Mouse (Mus musculus): ENCODE data around the gene Gad1.

The Gad1 gene

DNA sequence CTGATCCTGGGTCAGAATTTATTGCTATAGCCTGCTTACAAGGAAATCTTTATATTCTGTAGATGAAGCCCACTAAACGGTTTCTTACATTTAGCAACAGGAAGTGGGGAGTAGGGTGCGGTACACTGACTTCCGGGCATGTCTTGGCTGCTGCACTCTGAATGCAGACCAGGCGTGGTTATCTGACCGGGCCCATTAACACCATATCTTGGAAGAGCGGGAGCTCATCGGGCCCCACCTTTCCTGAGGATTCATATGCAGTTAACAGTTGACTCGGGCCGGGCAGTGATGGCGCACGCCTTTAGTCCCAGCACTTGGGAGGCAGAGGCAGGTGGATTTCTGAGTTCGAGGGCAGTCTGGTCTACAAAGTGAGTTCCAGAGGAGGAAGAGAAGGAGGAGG is 75.5 kb downstream of the Gad1 start:
- peak in 1 of 2 experiments; percentile 24 for DNase-seq

DNA sequence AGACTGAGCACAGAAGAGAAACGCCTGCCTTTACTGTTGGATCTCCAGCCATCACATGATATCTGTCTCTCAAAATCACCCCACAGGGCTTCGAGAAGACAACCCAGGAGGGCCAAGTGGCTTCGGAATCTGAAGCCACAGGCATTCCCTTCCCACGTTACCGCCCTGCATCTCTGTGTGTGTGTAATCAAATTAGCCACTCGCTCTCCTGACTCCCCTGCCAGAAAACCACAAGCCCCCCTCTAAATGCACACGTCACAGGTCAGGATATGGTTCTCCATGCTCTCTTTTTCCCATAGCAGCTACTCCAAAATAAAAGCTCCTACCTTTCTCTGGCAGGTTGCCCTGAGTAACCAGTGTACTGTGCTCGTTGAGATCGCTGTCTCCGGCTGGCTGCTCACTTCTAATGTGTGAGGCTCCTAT is 76.5 kb downstream of the Gad1 start:
- DNase-seq, result peak in 1 of 2 experiments; percentile 32

DNA sequence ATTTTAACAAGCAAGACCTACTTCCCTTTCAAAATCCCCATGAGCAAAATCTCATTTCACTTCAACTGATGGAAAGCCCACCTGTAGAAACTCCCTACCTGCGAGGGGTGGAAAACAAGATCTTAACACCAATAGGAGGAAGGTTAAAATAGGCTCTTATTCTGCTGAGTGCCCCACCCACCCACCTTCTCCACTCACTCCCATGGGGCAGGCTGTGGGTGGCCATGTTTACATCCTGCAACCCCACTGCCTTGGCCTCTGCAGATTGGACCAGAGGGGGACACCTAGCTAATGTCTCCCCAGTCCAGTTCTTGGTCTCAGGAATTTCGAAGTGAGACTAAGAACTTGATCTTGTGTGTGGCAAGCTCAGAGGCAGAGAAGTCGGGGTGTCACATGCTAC is 77.0 kb downstream of the Gad1 start:
- DNase-seq, result peak; percentile 53

DNA sequence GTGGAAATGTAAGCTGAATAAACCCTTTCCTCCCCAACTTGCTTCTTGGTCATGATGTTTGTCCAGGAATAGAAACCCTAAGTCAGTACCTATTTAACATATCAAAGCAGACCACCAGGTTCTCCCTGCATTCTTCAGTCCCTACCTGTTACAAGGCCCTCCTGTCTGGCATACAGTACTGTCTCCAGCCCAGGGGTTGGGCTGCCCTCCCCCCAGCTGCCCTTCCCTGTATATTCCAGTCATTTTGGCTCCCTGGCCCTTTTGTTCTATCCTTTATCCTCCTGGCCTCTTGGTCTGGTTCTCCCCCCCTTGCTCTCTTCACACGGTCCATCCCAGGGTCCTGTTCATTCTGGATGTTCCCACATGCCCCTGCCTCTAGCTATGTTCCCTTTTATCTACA is 78.4 kb downstream of the Gad1 start:
- DNase-seq, result no peak

DNA sequence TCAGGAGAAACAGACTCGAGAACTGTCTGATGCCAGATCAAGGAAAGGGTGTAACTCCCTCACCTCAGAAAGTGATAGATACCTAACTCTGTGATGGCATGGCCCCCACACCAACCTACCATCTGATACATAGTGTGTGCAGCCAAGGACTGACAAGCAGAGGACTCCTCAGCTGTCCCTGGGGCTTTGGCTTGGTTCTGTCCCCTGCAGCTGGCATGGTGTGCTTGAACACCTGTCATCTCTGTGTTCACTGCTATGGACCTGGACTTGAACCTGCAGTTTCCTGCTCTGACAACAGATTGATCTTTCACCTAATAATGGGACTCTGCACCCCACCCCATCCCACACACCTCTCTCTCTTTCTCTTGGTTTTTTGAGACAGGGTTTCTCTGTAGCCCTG is 79.5 kb downstream of the Gad1 start:
- DNase-seq, result no peak

DNA sequence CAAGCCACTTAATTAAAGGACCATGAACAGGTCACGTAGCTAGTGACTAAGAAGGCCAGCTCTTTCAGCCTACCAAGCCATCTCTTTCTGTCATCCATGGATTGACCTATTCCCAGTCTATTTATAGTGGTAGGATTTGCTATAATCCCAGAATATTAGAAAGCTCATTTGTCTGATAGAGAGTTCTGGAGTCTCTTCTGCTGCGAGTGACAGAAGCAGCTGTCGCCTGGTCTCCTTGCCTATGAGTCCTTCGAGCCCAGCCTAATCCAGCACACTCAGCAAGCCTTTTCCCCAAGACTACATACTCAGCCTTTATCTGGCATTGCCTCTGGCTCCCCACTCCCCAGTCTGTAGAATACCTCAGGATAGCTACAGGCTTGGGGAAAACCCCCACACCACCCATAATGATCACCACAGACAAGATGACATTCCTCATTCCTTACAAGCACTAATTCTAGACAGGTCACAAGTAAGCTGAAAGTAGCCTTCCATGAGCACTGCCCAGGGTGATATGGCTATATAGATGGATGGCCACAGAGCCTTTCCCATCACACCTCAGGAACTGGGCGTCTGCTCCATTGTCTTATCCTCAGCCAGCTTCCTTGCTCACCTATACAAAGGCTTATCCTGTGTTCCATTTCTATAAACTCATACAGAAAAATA is 81.3 kb downstream of the Gad1 start:
- DNase-seq, result no peak

DNA sequence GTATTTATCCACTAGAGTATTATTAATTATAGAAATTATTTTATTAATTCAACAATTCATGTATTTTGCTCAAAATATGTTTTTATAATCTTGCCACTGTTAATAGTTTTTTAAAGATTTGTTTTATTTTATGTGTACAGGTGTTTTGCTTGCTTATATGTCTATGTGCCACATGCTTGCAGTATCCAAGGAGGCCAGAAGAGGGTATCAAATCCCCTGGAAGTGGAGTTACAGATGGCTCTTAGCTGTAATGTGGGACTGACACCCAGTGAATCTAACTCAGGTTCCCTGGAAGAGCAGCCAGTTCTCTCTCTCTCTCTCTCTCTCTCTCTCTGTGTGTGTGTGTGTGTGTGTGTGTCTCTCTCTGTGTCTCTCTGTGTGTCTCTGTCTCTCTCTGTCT is 88.1 kb downstream of the Gad1 start:
- DNase-seq, result no peak

DNA sequence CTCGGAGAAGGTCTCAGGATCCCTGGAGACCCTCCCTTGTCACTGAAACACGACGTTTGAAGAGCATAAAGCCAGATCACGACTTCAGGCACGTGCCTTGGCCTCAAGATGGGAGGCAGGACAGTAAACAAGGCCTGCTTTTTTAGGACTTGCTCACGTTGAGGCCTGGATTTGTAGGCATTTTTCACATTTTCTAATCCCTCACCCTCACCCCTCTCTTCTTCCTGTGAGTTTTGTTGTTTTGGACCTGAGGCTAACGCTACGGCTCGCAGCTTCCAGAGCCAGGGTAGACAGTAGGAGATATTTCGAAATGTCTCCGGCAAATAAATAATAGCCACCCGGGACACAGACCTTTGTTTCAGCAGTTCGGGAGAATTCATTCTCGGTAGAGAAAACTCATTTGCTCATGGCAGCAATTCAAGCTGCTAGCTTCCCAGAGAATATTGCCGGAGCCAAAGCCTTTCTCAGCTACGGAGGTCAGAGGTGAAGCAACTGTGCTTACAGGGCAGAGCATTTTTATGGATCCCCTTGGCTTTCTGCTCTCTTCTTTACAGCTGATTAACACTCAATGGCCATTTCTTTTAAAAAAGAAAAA is 90.2 kb downstream of the Gad1 start:
- no peak for DNase-seq

DNA sequence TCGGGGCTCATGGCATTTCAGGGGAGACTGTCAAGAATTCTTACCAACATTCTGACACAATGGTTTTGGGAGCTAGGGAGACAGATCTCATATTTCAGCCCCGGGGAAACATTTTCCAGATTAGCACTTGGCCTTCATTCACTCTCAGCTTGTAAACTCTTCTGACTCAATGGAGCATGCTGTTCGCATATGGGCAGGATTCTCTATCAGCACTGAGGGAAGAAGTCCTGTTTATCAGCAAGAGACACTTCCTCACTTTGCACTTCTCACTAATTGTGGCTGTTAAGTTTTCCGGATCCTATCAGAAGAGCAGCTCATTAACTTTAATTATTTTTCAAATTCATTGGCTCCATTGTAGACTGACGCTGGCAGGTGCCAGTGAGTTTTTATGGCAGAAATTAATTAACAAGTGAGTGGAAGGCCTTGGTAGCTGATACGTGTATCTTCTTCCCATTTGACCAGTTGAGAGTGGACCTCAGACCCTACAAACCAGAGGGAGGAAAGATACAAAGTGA is 92.5 kb downstream of the Gad1 start:
- DNase-seq, result no peak

DNA sequence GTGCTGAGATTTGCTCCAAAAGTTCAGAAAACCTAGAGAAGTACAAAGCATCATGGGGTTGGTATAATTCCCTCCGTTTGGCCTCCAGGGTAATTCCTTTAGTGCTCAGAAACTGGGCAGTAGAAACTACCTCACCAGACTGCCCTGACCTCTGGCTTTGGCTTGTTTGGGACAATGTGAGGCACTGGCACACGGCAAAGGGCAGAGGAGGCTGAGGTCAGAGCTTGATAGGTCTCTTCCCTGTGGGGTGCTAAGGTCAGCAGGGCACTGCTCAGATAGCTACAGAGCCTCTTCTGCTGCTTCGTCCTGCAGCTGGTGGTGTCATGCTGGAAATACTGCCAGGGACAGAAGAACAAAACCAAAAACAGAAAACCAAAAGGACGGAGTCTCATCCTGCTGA is 94.8 kb downstream of the Gad1 start:
- DNase-seq, result no peak

DNA sequence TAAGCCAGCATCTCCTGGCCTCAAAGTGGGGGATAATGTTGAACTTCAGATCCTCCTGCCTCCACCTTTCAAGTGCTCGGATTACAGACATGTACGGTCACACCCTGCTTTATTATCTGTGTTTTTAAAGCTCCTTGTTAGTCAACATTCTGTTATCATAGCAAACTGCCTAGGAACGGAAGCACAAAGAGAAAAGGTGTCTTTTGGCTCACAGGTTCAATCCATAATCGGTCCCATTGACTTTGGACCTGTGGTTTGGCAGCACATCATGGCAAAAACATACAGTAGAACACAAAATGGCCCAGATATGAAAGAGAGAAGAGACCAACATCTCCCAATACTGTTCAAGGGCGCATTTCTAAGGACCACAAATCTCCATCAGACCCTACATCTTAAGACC is 95.4 kb downstream of the Gad1 start:
- no peak for DNase-seq

DNA sequence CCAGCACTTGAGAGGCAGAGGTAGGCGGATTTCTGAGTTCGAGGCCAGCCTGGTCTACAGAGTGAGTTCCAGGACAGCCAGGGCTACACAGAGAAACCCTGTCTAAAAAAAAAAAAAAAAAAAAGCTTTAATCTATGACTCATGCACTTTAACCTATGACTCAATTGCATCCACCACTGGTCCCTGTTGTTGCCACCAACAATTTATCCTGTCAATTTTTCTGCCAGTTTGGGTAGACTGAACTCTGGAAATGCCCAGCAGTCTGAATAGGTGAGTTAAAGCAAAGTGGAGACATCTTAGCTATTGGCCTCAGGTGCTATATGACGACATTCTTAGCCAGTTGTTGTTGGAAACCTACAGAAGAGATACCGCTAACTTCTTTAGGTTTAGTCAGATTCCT is 96.6 kb downstream of the Gad1 start:
- DNase-seq, result no peak
